Mouse (Mus musculus): Measurements from ENCODE around the gene Alg12. TPM values are rescaled to one million over a fixed set of nuclear protein-coding genes. Genes with fewer than 3 reads are reported as not detected.

Gene Alg12
- total and polyA plus RNA-seq, 3 experiments = 7.2 to 11.0 (median 8.7) TPM

DNA sequence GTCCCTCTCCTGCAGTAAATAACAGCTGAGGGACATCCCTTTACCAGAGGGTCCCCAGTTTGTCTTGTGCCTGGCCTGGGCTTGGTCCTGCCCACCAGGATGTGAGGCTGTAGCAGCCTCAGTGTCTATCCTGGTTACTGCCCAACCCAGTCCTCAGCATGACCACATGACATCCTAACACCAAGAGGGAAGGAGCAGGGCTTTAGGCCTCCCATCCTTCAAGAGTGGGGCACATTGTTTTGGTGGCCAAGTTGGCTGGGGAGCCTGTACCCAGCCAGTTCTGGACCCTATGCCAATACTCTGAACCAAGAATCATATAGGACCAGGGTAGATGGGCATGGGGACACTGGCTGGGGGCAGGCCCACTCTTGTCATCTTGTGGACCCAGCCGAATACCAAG, 29.5 kb upstream of the Alg12 start:
- intact Hi-C loops (cut with DNase I) = no loop called here
- Histone ChIP-seq H3K4me1 (ENCODE audit: control insufficient read depth, insufficient read depth, low read length) (peaks cover 28% of the 10 kb centered on the region), H3K27me3 (ENCODE audit: control insufficient read depth, insufficient read depth, low read length) (no peaks in the 10 kb centered on the region), H3K9ac (ENCODE audit: low read depth, low read length) (no peak overlapping the region), H3K4me3 (no peak overlapping the region), H3K36me3 (ENCODE audit: control insufficient read depth, insufficient read depth, low read length) (peaks cover 3% of the 10 kb centered on the region; the same call in 1 of the 2 replicates), H3K27ac (peak overlapping the region; percentile 91), H3K79me2 (replicated peaks; ENCODE audit: control insufficient read depth, insufficient read depth, low read length) (no peaks in the 10 kb centered on the region)
- peak in 1 of 2 experiments; percentile 19 for DNase-seq
- 96% methylated on average over 1 of the region's 1 CpGs for WGBS
- TF ChIP-seq EP300 (IDR thresholded peaks at IDR 0.05; ENCODE audit: insufficient read depth, low read depth, low read length) = no peak
- TF ChIP-seq POLR2A (IDR thresholded peaks at IDR 0.05; ENCODE audit: insufficient read depth, low read depth, low read length) = no peak
- TF ChIP-seq CTCF (IDR thresholded peaks at IDR 0.05) = no peak

DNA sequence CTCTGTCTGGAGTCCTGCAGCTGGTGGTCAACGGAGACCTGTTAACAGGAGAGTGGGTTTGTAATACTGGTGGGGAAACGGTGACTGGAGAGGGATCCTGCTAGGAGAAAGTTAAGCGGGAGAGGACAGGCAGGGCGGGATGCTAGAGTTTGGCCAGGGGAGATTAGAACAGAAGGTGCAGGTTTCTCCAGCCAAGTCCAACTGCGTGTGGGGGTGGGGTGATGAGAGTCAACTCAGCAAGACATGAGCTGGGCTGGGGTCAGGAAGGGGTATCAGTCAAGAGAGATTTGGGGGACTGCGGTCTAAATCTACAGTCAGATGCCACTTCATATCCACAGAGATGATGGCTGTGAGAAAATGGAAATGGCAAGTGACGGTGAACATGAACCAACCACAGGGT, 25.8 kb upstream of the Alg12 start:
- Histone ChIP-seq H3K4me1 (ENCODE audit: control insufficient read depth, insufficient read depth, low read length) (peaks cover 19% of the 10 kb centered on the region), H3K36me3 (ENCODE audit: control insufficient read depth, insufficient read depth, low read length) (peaks cover 3% of the 10 kb centered on the region; the same call in 1 of the 2 replicates), H3K4me3 (no peak overlapping the region), H3K27me3 (ENCODE audit: control insufficient read depth, insufficient read depth, low read length) (no peaks in the 10 kb centered on the region), H3K27ac (no peak overlapping the region), H3K9ac (ENCODE audit: low read depth, low read length) (no peak overlapping the region), H3K79me2 (replicated peaks; ENCODE audit: control insufficient read depth, insufficient read depth, low read length) (no peaks in the 10 kb centered on the region)
- TF ChIP-seq POLR2A (IDR thresholded peaks at IDR 0.05; ENCODE audit: insufficient read depth, low read depth, low read length) = no peak
- TF ChIP-seq CTCF (IDR thresholded peaks at IDR 0.05) = no peak
- no peak for TF ChIP-seq EP300 (IDR thresholded peaks at IDR 0.05; ENCODE audit: insufficient read depth, low read depth, low read length)
- WGBS = 92% methylated on average over 7 of the region's 7 CpGs
- intact Hi-C loops (cut with DNase I) = no loop called here
- no peak for DNase-seq

DNA sequence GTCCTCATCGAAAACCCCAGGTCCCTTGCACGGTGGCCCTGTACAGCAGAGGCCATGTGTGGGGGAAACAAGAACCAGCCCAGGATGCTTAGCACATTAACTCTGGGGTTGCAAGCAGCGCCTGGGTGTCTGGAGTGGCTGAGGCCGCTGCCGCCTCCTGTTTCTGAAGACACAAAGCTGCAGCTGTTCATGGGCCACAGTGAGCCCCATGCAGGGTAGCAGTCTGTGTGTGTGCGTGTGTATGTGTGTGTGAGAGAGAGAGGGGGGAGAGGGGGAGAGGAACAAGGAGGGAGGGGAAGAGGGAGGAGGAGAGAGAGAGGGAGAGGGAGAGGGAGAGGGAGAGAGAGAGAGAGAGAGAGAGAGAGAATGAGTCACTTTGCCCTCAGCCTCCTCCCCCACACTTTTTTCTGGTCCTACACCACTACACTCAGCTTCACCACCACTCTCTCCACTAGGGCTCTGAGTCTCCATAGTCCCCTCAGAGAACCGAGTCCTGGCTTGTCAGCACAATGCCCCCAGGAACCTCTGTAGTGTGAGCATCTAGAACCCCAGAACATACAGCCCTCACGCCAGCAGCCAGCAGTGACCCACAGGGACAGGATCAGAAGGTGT, 24.5 kb upstream of the Alg12 start:
- TF ChIP-seq CTCF (IDR thresholded peaks at IDR 0.05) (no peak), POLR2A (IDR thresholded peaks at IDR 0.05; ENCODE audit: insufficient read depth, low read depth, low read length) (no peak), EP300 (IDR thresholded peaks at IDR 0.05; ENCODE audit: insufficient read depth, low read depth, low read length) (no peak)
- WGBS = 45% methylated on average over 8 of the region's 8 CpGs
- Histone ChIP-seq H3K27me3 (ENCODE audit: control insufficient read depth, insufficient read depth, low read length) (no peaks in the 10 kb centered on the region), H3K4me3 (no peak overlapping the region), H3K9ac (ENCODE audit: low read depth, low read length) (no peak overlapping the region), H3K36me3 (ENCODE audit: control insufficient read depth, insufficient read depth, low read length) (no peaks in the 10 kb centered on the region), H3K27ac (no peak overlapping the region), H3K4me1 (ENCODE audit: control insufficient read depth, insufficient read depth, low read length) (peaks cover 15% of the 10 kb centered on the region), H3K79me2 (replicated peaks; ENCODE audit: control insufficient read depth, insufficient read depth, low read length) (no peaks in the 10 kb centered on the region)
- intact Hi-C loops (cut with DNase I) = no loop called here
- DNase-seq = no peak

DNA sequence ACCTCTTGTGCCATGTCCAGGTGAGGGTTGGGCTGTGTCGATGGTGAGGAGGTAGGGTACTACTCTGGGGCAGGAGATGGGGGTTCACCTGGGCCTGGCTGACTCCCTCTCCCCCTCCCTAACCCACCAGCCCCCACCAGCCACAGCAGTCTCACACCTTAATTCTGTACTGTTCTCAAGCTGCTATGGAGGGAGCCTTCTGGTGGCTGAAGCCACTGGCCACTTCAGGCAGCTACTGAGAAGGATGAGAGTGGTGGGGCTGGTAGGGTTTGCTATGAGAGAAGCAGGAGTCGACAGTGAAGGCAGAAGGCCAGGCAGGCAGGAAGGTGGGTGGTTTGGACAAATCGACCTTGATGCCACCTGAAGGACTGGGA, 23.2 kb upstream of the Alg12 start:
- H3K79me2 ChIP-seq (replicated peaks; ENCODE audit: control insufficient read depth, insufficient read depth, low read length) = no peaks in the 10 kb centered on the region
- H3K4me3 ChIP-seq = no peak overlapping the region
- WGBS = 76% methylated on average over 3 of the region's 3 CpGs
- H3K9ac ChIP-seq (ENCODE audit: low read depth, low read length) = no peak overlapping the region
- no peaks in the 10 kb centered on the region for H3K27me3 ChIP-seq (ENCODE audit: control insufficient read depth, insufficient read depth, low read length)
- H3K36me3 ChIP-seq (ENCODE audit: control insufficient read depth, insufficient read depth, low read length) = no peaks in the 10 kb centered on the region
- peaks cover 16% of the 10 kb centered on the region for H3K4me1 ChIP-seq (ENCODE audit: control insufficient read depth, insufficient read depth, low read length)
- DNase-seq = no peak
- TF ChIP-seq POLR2A (IDR thresholded peaks at IDR 0.05; ENCODE audit: insufficient read depth, low read depth, low read length) (no peak), EP300 (IDR thresholded peaks at IDR 0.05; ENCODE audit: insufficient read depth, low read depth, low read length) (no peak), CTCF (IDR thresholded peaks at IDR 0.05) (no peak)
- intact Hi-C loops (cut with DNase I) = no loop called here
- no peak overlapping the region for H3K27ac ChIP-seq

DNA sequence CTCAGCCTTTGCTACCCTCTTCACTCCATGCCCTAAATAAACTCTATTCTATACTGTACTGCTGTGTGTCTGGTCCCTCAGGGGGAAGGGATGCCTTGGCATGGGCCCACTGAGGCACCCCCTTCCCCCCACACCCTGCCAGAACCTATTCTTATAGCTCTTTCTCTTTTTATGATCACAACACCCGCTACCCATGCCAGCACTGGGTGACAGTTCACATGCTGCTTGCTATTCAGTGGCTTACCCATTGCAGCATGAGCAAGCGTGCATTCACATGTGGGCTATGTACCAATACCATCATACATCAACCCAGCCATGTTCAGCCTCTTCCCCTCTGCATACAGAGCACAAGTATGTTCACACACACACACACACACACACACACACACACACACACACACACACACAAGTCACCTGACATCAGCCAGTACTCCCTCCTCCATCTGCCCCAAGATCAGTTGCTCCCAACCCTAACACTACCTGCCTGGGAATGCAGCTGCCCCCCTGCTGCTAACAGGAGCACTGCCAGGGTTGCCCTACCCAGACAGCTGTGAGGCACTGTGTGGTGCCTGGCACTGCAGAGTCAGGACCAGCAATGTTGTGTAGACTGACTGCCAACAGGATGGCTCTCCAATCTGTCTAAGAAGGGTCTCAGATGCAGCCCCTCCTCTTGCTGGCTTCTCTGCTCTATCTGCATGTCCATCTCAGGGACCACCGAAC, 22.6 kb upstream of the Alg12 start:
- no peak overlapping the region for H3K4me3 ChIP-seq
- no peaks in the 10 kb centered on the region for H3K27me3 ChIP-seq (ENCODE audit: control insufficient read depth, insufficient read depth, low read length)
- WGBS = 94% methylated on average over 3 of the region's 3 CpGs
- no peak overlapping the region for H3K9ac ChIP-seq (ENCODE audit: low read depth, low read length)
- intact Hi-C loops (cut with DNase I) = no loop called here
- TF ChIP-seq EP300 (IDR thresholded peaks at IDR 0.05; ENCODE audit: insufficient read depth, low read depth, low read length) = no peak
- TF ChIP-seq CTCF (IDR thresholded peaks at IDR 0.05) = no peak
- TF ChIP-seq POLR2A (IDR thresholded peaks at IDR 0.05; ENCODE audit: insufficient read depth, low read depth, low read length) = no peak
- DNase-seq = no peak
- no peaks in the 10 kb centered on the region for H3K79me2 ChIP-seq (replicated peaks; ENCODE audit: control insufficient read depth, insufficient read depth, low read length)
- H3K36me3 ChIP-seq (ENCODE audit: control insufficient read depth, insufficient read depth, low read length) = no peaks in the 10 kb centered on the region
- H3K4me1 ChIP-seq (ENCODE audit: control insufficient read depth, insufficient read depth, low read length) = peaks cover 16% of the 10 kb centered on the region
- H3K27ac ChIP-seq = peak overlapping the region; percentile 17; the same call in 1 of the 2 replicates

DNA sequence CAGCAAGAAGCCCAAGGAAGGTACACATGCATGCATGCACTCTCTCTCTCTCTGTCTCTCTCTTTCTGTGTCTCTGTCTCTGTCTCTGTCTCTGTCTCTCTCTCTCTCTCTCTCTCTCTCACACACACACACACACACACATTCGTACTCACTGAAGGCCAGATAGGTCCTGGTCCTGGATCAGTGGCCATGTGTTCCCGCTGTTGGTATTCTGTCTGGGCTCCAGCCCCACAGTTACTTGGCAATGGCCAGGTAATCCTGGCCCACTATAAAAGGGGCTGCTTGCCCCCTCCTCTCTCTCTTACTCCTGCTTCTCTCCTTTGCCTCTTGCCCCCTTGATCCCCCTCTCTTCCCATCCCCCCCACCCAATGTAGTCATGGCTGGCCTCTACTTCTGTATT, 22.0 kb upstream of the Alg12 start:
- Histone ChIP-seq H3K4me1 (ENCODE audit: control insufficient read depth, insufficient read depth, low read length) (peaks cover 17% of the 10 kb centered on the region), H3K9ac (ENCODE audit: low read depth, low read length) (no peak overlapping the region), H3K4me3 (no peak overlapping the region), H3K36me3 (ENCODE audit: control insufficient read depth, insufficient read depth, low read length) (no peaks in the 10 kb centered on the region), H3K27me3 (ENCODE audit: control insufficient read depth, insufficient read depth, low read length) (no peaks in the 10 kb centered on the region), H3K27ac (peak overlapping the region; percentile 53), H3K79me2 (replicated peaks; ENCODE audit: control insufficient read depth, insufficient read depth, low read length) (no peaks in the 10 kb centered on the region)
- TF ChIP-seq EP300 (IDR thresholded peaks at IDR 0.05; ENCODE audit: insufficient read depth, low read depth, low read length) (no peak), CTCF (IDR thresholded peaks at IDR 0.05) (no peak), POLR2A (IDR thresholded peaks at IDR 0.05; ENCODE audit: insufficient read depth, low read depth, low read length) (no peak)
- intact Hi-C loops (cut with DNase I) = no loop called here
- 55% methylated on average over 2 of the region's 2 CpGs for WGBS
- peak in 1 of 2 experiments; percentile 19 for DNase-seq
